Mouse (Mus musculus) hindbrain, embryonic 10.5 days (tissue): ENCODE measurements around the gene Cd93. TPM values are rescaled to one million over a fixed set of nuclear protein-coding genes. Genes with fewer than 3 reads are reported as not detected.

Experiments
- DNase-seq: peaks from one replicate; pipeline ENCODE4 v3.0.0-alpha.2; 2017; ENCODE audit warnings: low spot score
- H3K27ac ChIP-seq: fragments of 300-500 bp; sonication (generic); 2 replicates; pipeline ENCODE4 v1.5.1; 2016; ENCODE audit warnings: mild to moderate bottlenecking, moderate library complexity
- H3K27me3 ChIP-seq: fragments of 300-500 bp; sonication (generic); 2 replicates; pipeline ENCODE4 v1.6.1; 2016; ENCODE audit warnings: mild to moderate bottlenecking; ENCODE audit not compliant: poor library complexity, insufficient read depth, severe bottlenecking
- H3K36me3 ChIP-seq: fragments of 300-500 bp; sonication (generic); 2 replicates; pipeline ENCODE4 v1.6.1; 2016; ENCODE audit warnings: mild to moderate bottlenecking, moderate library complexity
- H3K4me1 ChIP-seq: fragments of 300-500 bp; sonication (generic); replicated peaks from 2 replicates; pipeline ENCODE4 v1.6.1; 2016; ENCODE audit warnings: mild to moderate bottlenecking
- H3K4me3 ChIP-seq: fragments of 300-500 bp; sonication (generic); 2 replicates; pipeline ENCODE4 v1.5.1; 2016; ENCODE audit warnings: mild to moderate bottlenecking, moderate library complexity
- H3K9me3 ChIP-seq: fragments of 300-500 bp; sonication (generic); 2 replicates; pipeline ENCODE4 v1.6.1; 2016; ENCODE audit warnings: mild to moderate bottlenecking, moderate library complexity
- WGBS: fragments of 180-500 bp; shearing (Covaris S2); methylation state at CpG from one replicate; pipeline ENCODE4 v1.1.7; 2016; 5-methylcytosine and 5-hydroxymethylcytosine counted together
- polyA plus RNA-seq: library from polyadenylated mRNA; unstranded; fragments of >200 nt; fragmentation: Nextera tagmentation; extraction: Ambion mirVana; gene quantifications from 2 replicates; pipeline ENCODE4 v1.2.1, GENCODE M21; 2016

Gene Cd93
- polyA plus RNA-seq, 1 experiment from 2014 or later: 6.3 TPM

DNA sequence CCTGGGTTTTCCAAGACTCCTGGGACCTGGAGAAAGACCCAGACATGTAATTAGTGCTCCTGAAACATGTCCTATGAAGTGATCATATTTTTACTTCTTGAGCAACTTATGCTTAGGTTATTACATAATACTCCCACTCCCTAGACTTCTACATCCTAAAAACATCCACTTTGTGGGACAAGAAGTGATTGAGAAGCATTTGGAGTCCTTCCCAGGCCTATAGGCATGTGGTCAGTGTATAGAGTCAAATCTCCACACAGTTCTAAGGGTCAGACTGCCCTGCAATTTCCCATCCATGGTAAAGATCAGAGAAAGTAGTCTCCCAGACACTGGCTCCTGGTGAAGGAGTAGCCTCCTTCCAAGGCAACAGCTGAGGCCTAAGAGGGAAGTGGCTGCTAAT, 12.0 kb upstream of the Cd93 start:
- Histone ChIP-seq H3K27me3 (no peaks in the 10 kb centered on the region), H3K4me1 (no peaks in the 10 kb centered on the region), H3K27ac (no peak overlapping the region), H3K9me3 (no peaks in the 10 kb centered on the region), H3K36me3 (no peaks in the 10 kb centered on the region), H3K4me3 (no peak overlapping the region)
- no peak for DNase-seq

DNA sequence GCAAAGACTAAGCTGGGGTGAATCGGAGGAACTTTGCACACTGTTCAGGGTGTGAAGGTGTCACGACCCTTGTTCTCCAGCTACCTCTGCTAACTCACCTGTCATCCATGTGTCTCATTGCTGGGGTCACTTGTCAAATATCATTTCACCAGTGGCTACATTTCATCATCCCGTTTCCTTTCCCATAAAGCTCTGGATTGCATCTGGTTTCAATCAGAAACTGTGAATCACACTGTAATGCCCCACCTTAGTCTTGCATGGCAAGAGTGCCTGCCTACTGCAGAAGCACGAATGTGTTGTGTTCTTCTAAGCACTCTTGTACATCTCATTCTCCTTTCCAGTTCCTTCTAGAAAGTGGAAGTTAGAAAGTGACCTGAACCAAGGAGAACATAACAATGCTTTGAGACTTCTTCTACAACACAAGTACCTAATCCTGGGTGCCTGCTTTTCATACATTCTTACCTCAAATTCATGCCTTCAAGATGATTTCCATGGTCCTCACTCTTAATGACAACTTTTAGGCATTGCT, 10.7 kb upstream of the Cd93 start:
- Histone ChIP-seq H3K36me3 (no peaks in the 10 kb centered on the region), H3K4me1 (no peaks in the 10 kb centered on the region), H3K9me3 (no peaks in the 10 kb centered on the region), H3K27me3 (no peaks in the 10 kb centered on the region), H3K27ac (no peak overlapping the region), H3K4me3 (no peak overlapping the region)
- 81% methylated on average over 4 of the region's 4 CpGs for WGBS
- no peak for DNase-seq

DNA sequence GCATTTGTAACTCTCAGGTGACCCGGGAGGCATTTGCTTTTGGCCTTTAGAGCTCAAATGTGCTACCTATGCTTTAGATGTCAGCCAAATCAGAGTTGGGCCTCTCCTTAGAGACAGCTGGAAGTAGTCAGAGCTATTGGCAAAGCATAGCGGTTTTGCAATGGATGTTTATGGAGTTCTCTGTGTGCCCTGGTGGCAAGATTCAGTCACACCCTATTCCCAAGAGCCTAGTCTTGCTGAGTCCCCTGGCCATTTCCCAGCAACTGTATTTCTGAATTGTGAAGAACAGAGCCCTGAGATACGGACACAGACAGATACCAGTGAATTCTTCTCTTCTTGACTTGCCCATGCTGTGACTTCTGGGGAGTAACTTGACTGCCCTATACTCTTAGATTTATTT, 9.7 kb upstream of the Cd93 start:
- H3K36me3 ChIP-seq: no peaks in the 10 kb centered on the region
- no peak overlapping the region for H3K4me3 ChIP-seq
- H3K4me1 ChIP-seq: no peaks in the 10 kb centered on the region
- no peak for DNase-seq
- H3K27ac ChIP-seq: no peak overlapping the region
- WGBS: 92% methylated on average over 3 of the region's 3 CpGs
- no peaks in the 10 kb centered on the region for H3K9me3 ChIP-seq
- H3K27me3 ChIP-seq: no peaks in the 10 kb centered on the region

GRCm38 (mm10) chr2:148451498-148451897, 8.1 kb upstream of the Cd93 start:
- no peak for DNase-seq
- 83% methylated on average over 5 of the region's 5 CpGs for WGBS
- H3K36me3 ChIP-seq: no peaks in the 10 kb centered on the region
- no peak overlapping the region for H3K27ac ChIP-seq
- H3K4me3 ChIP-seq: no peak overlapping the region
- H3K9me3 ChIP-seq: no peaks in the 10 kb centered on the region
- H3K4me1 ChIP-seq: peaks cover 3% of the 10 kb centered on the region; the same call in 1 of the 2 replicates
- H3K27me3 ChIP-seq: no peaks in the 10 kb centered on the region

GRCm38 (mm10) chr2:148450616-148451015, 7.3 kb upstream of the Cd93 start:
- Histone ChIP-seq H3K9me3 (no peaks in the 10 kb centered on the region), H3K27me3 (no peaks in the 10 kb centered on the region), H3K36me3 (no peaks in the 10 kb centered on the region), H3K4me1 (peaks cover 7% of the 10 kb centered on the region; the same call in 1 of the 2 replicates), H3K4me3 (no peak overlapping the region), H3K27ac (no peak overlapping the region)
- WGBS: 84% methylated on average over 5 of the region's 5 CpGs
- DNase-seq: no peak

- H3K27me3 ChIP-seq: no peaks in the 10 kb centered on the region
- 93% methylated on average over 1 of the region's 1 CpGs for WGBS
- no peaks in the 10 kb centered on the region for H3K36me3 ChIP-seq
- no peaks in the 10 kb centered on the region for H3K9me3 ChIP-seq
- peaks cover 7% of the 10 kb centered on the region; the same call in 1 of the 2 replicates for H3K4me1 ChIP-seq
- no peak overlapping the region for H3K27ac ChIP-seq
- H3K4me3 ChIP-seq: no peak overlapping the region
- no peak for DNase-seq
Measured at GRCm38 (mm10) chr2:148449659-148450058, 6.3 kb upstream of the Cd93 start.

GRCm38 (mm10) chr2:148446446-148446845, 3.1 kb upstream of the Cd93 start:
- H3K36me3 ChIP-seq: no peaks in the 10 kb centered on the region
- peak; percentile 6 for DNase-seq
- peaks cover 13% of the 10 kb centered on the region for H3K4me1 ChIP-seq
- no peak overlapping the region for H3K4me3 ChIP-seq
- H3K27ac ChIP-seq: no peak overlapping the region
- 74% methylated on average over 3 of the region's 3 CpGs for WGBS
- no peaks in the 10 kb centered on the region for H3K27me3 ChIP-seq
- no peaks in the 10 kb centered on the region for H3K9me3 ChIP-seq

- WGBS: 91% methylated on average over 1 of the region's 1 CpGs
Measured at GRCm38 (mm10) chr2:148445616-148446015, 2.3 kb upstream of the Cd93 start.

GRCm38 (mm10) chr2:148444472-148444871, 1.1 kb upstream of the Cd93 start:
- no peak for DNase-seq
- no peak overlapping the region for H3K4me3 ChIP-seq
- H3K27ac ChIP-seq: no peak overlapping the region
- H3K9me3 ChIP-seq: no peaks in the 10 kb centered on the region
- H3K36me3 ChIP-seq: no peaks in the 10 kb centered on the region
- H3K27me3 ChIP-seq: no peaks in the 10 kb centered on the region
- H3K4me1 ChIP-seq: peaks cover 13% of the 10 kb centered on the region
- 75% methylated on average over 1 of the region's 1 CpGs for WGBS

More at GRCm38 (mm10) chr2:148445616-148446015, 2.3 kb upstream of the Cd93 start:
- no peak for DNase-seq
- no peak overlapping the region for H3K27ac ChIP-seq
- H3K36me3 ChIP-seq: no peaks in the 10 kb centered on the region
- peaks cover 13% of the 10 kb centered on the region for H3K4me1 ChIP-seq
- H3K27me3 ChIP-seq: no peaks in the 10 kb centered on the region
- no peak overlapping the region for H3K4me3 ChIP-seq
- H3K9me3 ChIP-seq: no peaks in the 10 kb centered on the region

GRCm38 (mm10) chr2:148442710-148443109, 653 bp downstream of the Cd93 start:
- WGBS: 89% methylated on average over 4 of the region's 4 CpGs

DNA sequence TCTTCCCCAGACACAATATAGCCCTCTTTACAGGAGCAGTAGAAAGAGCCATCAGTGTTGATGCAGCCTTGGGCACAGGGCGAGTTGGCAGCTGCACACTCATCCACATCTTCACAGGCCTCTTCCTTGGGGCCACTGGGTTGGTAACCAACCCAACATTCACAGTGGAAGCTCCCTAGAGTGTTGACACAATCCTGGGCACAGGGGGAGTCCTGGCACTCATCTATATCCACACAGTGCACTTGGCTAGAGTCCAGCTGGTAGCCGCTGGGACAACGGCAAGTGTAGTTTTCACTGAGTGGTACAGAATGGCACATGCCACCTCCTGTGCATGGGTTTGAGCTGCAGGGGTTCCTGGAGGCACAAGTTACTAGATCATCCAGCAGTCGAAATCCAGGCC, 1.2 kb downstream of the Cd93 start:
- Histone ChIP-seq H3K27me3 (no peaks in the 10 kb centered on the region), H3K27ac (peak overlapping the region; percentile 57; the same call in 1 of the 2 replicates), H3K9me3 (no peaks in the 10 kb centered on the region), H3K4me1 (peaks cover 13% of the 10 kb centered on the region), H3K4me3 (peak overlapping the region; percentile 20; the same call in 1 of the 2 replicates), H3K36me3 (no peaks in the 10 kb centered on the region)
- 90% methylated on average over 4 of the region's 4 CpGs for WGBS
- no peak for DNase-seq

More at GRCm38 (mm10) chr2:148442710-148443109, 653 bp downstream of the Cd93 start:
- Histone ChIP-seq H3K4me1 (peaks cover 13% of the 10 kb centered on the region), H3K27ac (peak overlapping the region; percentile 57), H3K27me3 (no peaks in the 10 kb centered on the region), H3K4me3 (peak overlapping the region; percentile 20), H3K36me3 (no peaks in the 10 kb centered on the region), H3K9me3 (no peaks in the 10 kb centered on the region)
- DNase-seq: no peak

GRCm38 (mm10) chr2:148441421-148441820, 1.9 kb downstream of the Cd93 start:
- Histone ChIP-seq H3K27ac (no peak overlapping the region), H3K27me3 (no peaks in the 10 kb centered on the region), H3K9me3 (no peaks in the 10 kb centered on the region), H3K4me1 (peaks cover 10% of the 10 kb centered on the region), H3K4me3 (no peak overlapping the region), H3K36me3 (no peaks in the 10 kb centered on the region)
- WGBS: 86% methylated on average over 10 of the region's 10 CpGs
- DNase-seq: no peak

DNA sequence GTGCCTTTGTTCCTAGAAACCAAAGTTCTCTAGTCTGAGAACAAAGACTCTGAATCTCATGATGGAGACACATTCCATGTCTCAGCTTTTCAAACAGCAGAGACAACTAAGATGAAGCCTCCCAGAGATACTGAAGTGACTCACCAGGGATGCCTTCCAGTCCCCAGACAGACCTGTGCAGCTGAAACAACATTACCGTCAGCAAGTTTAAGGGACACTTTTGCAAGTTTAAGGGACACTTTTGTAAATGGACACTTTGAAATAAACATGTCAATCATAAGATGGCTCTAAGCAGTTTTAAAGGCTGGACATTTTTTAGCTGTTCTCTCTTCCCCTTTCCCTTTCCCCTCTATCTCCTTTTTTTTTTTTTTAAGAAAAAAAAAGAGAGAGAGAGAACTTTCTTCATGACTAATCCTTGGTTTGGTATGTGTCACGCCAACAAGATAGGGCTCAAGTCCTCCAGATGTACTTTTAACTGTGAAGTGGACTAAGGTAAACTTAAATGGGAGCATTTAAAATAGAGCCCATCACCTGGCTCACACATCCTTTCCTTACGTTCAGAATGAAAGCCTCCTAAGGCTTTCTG, 3.6 kb downstream of the Cd93 start:
- WGBS: 64% methylated on average over 3 of the region's 3 CpGs
- Histone ChIP-seq H3K4me3 (no peak overlapping the region), H3K9me3 (no peaks in the 10 kb centered on the region), H3K27me3 (no peaks in the 10 kb centered on the region), H3K27ac (no peak overlapping the region), H3K4me1 (peaks cover 6% of the 10 kb centered on the region), H3K36me3 (no peaks in the 10 kb centered on the region)
- no peak for DNase-seq

DNA sequence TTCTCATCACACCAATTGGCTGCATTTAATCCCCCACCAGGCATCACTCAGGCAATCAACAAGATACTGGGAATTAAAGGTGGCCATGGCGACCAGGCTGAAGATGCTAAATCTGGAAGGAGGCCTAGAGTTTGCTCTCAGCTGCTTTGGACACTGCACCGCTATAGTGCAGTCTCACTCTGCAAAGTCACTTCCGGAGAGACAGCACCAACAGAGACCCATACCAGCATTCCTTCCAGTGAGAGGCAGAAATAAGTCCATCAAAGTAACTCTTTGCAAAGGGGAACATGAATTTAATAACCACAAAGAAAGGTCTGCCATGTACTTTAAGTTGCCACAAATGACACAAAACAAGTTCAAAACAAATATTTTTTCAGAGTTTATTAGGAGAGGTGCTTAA, 7.1 kb downstream of the Cd93 start:
- H3K27me3 ChIP-seq: no peaks in the 10 kb centered on the region
- no peaks in the 10 kb centered on the region for H3K9me3 ChIP-seq
- 68% methylated on average over 3 of the region's 3 CpGs for WGBS
- no peak for DNase-seq
- H3K4me3 ChIP-seq: no peak overlapping the region
- H3K4me1 ChIP-seq: no peaks in the 10 kb centered on the region
- H3K36me3 ChIP-seq: no peaks in the 10 kb centered on the region
- H3K27ac ChIP-seq: no peak overlapping the region
